Mouse (Mus musculus): ENCODE results near the gene Zfp609. TPM values are rescaled to one million over a fixed set of nuclear protein-coding genes. Genes with fewer than 3 reads are reported as not detected.

Gene Zfp609
- 10 to 100 TPM; 18.4 to 21.1 TPM for total RNA-seq (2021)
- long read RNA-seq, experiment 1, partial matches to known transcripts, result 0 of 1 reads
- long read RNA-seq, experiment 1, other reads (novel, unspliced or antisense), result 1 of 1 reads
- long read RNA-seq, experiment 2, partial matches to known transcripts, result 1 of 3 reads
- long read RNA-seq, experiment 2, other reads (novel, unspliced or antisense), result 2 of 3 reads

DNA sequence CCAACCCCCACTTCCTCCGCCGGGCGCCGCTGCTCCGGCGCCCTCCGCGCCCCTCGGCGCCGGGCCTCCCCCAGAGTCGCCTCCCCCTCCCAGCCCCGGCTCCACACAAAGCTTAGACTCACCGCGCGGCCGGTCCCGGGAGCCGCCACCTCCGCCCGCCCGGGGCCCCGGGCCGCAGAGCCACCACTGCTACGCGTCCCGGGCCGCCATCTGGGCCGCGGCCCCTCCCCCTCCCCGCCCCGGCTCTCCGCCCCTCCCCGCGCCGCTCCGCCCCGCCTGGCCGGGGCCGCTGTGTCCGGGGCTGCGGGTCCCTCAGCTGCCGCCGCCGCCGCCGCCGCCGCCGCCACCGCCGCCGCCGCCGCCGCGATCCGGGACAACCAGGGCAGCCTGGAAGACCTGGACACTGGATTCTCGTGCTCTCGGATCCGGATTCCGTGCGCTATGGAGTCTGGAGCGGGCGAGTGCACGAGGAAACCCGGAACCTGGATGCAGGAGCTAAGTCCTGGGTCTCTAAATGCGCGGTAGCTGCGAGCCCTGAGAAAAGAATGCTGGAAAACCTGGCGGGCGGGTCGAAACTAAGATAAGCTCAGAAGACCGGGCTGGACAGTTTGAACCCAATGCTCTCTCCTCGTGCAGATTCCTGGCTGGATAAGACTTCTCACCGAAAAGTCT is at the start of gene Zfp609:
Zfp609 (minus strand) TSS at position 221 of the 672 bp plus-strand sequence.
- Histone ChIP-seq H3K27ac (peak within 1 kb of the TSS; percentile 92), H3K4me3 (peak within 1 kb of the TSS; percentile 88)
- intact Hi-C loops (cut with DNase I), result loop anchor here (2.0 to 5.0 kb wide), 4 partner anchors 35 to 150 kb away; no protein-coding TSS in a partner anchor
- DNase-seq, result peak; percentile 94
- no peak for TF ChIP-seq CTCF (IDR thresholded peaks at IDR 0.05)

DNA sequence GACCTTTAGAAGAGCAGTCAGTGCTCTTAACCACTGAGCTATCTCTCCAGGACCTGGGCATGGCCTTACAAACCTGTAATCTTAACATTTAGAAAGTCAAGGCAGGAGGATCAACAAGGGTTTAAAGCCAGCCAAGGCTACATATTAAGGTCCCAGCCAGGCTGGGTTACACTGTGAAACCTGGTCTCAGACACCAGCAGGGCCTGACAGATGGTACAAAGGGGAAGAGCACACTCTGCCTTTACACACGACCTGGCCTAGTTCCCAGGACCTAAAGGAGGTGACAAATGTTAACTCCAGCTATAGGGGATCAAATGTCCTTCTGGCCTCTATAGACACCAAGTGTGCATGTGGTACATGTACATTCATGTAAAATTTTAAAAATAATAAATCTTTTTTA is 32.3 kb upstream of the Zfp609 start:
- H3K4me3 ChIP-seq, result no peak overlapping the region
- no peak for TF ChIP-seq CTCF (IDR thresholded peaks at IDR 0.05)

DNA sequence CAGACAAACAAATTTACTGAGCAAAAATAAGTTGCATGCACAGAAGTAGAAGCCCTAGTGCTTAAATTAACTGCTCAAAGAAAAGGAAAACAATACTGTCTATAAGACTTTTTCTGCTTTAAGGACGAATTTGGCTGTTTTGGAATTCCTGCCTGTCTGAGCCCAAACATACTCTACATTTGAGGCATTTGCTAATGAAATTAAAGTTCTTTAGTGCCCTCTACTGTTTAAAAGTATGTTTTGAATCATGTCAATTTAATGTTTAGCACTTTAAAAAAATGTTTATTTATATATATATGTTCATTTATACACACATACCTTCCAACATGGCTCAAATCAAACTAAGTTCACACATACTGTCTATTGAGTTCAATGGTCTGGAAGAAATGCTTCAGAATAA is 22.8 kb upstream of the Zfp609 start:
- Histone ChIP-seq H3K4me3 (no peak overlapping the region), H3K27ac (no peak overlapping the region)
- no peak for DNase-seq
- TF ChIP-seq CTCF (IDR thresholded peaks at IDR 0.05), result peak; percentile 55
- intact Hi-C loops (cut with DNase I), result loop anchor here (2.0 to 5.0 kb wide), 2 partner anchors 183 to 243 kb away; no protein-coding TSS in a partner anchor

More for the DNA sequence above, 32.3 kb upstream of the Zfp609 start:
- DNase-seq, result no peak
- no peak overlapping the region for H3K27ac ChIP-seq
- intact Hi-C loops (cut with DNase I), result no loop called here

DNA sequence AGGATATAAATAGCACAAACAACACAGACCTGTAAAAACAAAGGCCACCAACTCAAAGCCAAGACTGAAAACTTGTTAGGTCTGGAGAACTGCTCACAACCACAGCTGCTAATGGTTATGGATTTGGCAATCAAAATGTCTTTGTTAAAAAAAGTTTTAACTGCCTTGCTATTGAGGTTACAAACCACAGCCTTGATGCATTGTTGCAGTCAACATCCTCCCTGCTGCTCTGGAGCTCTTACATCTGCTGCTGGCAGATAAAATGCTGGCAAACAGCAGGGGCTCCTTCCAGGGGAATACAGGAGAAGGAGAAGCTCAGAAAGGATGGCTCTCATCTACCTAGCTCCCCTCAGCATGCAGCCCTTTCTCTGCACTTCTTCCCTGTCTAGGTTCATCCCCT is 20.8 kb upstream of the Zfp609 start:
- TF ChIP-seq CTCF (IDR thresholded peaks at IDR 0.05), result no peak
- Histone ChIP-seq H3K4me3 (no peak overlapping the region), H3K27ac (no peak overlapping the region)
- intact Hi-C loops (cut with DNase I), result loop anchor here (5.0 kb wide), 1 partner anchor 151 kb away; no protein-coding TSS in a partner anchor
- DNase-seq, result no peak

DNA sequence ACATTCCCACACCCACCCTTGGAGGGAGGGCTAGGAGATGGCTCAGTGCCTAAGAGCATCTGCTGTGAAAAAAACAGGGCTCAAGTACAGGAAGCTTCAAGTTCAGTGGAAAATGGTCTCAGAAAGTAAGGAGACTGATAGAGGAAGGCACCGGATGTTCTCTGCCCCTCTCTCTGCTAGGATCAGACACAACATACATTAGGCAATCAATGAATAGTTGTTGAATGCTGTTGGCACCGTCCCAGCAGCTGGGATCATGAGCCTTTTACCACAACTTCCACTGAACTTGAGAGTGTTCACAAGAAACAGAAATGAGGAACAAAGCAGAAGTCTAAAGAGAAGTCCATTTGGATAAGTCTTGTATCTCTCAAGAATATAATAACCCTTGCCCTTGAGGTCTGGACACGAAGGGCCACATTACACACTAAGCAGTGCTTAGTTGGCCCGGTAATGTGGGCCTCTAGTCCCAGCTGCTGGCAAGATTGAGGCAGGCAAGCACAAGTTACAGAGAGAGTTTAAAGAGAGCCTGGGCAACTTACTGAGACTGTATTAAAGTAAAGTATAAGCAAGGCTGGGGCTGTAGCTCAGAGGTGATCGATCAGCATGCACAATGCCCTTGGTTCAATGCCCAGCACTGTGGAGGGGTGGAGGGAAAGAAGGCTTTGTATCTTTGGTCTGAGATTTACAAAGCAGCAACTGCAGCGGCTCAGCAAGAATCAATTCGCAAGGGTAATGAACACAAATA is 17.2 kb upstream of the Zfp609 start:
- H3K27ac ChIP-seq, result peak overlapping the region; percentile 24; the same call in 1 of the 2 replicates
- DNase-seq, result peak; percentile 46
- TF ChIP-seq CTCF (IDR thresholded peaks at IDR 0.05), result no peak
- intact Hi-C loops (cut with DNase I), result loop anchor here (5.0 kb wide), 1 partner anchor 147 kb away; no protein-coding TSS in a partner anchor
- H3K4me3 ChIP-seq, result no peak overlapping the region

DNA sequence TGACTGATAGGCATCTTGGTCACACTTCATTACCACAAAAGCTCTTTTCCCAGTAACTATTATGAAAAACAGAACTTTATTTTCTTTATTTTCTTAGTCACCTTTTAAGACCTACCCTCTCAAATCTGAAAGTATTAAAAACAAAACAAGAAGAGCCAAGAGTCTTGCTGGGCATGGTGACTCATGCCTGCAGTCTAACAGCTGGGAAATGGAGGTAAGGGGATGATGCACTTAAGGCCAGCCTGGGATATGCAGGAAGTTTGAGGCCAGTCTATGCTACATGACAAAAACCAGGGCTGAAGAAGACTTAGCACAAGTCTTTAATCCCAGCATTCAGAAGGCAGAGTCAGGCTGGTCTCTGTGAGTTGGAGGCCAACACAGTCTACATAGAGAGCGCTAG is 12.5 kb upstream of the Zfp609 start:
- DNase-seq, result no peak
- H3K4me3 ChIP-seq, result no peak overlapping the region
- TF ChIP-seq CTCF (IDR thresholded peaks at IDR 0.05), result no peak
- no peak overlapping the region for H3K27ac ChIP-seq
- intact Hi-C loops (cut with DNase I), result no loop called here

DNA sequence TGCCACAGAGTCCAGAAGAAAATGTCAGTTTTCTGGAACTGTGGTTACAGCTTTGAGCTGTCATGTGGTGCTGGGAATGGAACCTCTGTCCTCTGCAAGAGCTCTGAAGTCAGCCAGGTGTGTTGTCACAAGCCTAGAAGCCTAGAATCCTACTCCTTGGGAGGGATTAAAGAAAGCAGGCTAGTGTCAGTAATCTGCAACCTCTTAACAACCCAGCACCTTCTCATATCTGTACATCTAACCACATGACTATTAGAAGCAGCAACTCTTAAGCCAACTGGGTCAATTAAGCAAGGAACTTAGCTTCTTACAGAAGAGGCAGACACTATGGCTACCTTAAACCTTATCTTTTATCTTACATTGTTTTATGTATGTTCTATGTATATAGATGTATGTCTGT is 9.6 kb upstream of the Zfp609 start:
- no peak for TF ChIP-seq CTCF (IDR thresholded peaks at IDR 0.05)
- intact Hi-C loops (cut with DNase I), result no loop called here
- H3K4me3 ChIP-seq, result no peak overlapping the region
- DNase-seq, result no peak
- no peak overlapping the region for H3K27ac ChIP-seq

DNA sequence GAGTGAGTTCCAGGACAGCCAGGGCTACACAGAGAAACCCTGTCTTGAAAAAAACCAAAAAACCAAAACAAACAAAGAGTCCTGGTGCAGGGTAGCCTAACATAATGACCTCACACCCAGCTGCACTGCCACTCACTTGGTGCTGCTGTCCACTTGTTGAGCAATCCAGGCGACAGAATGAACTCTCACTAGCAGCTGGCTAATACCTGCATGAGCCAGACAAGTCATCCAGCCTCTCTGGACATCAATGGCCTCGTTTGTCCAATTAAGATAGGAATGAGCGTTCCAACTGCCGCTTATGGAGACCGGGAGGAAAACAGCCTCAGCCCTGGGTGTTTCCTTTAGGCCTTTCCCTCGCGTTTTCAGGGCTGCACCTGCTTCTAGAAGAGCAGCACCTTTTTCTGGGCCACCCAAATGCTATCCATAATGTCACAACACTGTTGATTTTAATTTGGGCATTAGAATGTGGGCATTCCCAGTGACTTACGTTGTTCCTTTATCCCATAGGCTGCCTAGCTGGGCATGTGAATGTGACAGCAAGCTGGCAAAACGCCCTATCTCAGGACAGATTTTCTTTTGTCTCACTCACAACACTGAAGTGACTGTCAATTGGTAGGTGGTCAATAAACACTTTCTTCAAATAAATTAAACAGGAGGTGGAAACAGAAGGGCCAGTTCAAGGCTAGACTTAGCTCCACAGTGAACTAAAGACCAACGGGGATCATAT is 7.4 kb upstream of the Zfp609 start:
- H3K4me3 ChIP-seq, result no peak overlapping the region
- no peak for TF ChIP-seq CTCF (IDR thresholded peaks at IDR 0.05)
- intact Hi-C loops (cut with DNase I), result no loop called here
- DNase-seq, result no peak
- no peak overlapping the region for H3K27ac ChIP-seq

DNA sequence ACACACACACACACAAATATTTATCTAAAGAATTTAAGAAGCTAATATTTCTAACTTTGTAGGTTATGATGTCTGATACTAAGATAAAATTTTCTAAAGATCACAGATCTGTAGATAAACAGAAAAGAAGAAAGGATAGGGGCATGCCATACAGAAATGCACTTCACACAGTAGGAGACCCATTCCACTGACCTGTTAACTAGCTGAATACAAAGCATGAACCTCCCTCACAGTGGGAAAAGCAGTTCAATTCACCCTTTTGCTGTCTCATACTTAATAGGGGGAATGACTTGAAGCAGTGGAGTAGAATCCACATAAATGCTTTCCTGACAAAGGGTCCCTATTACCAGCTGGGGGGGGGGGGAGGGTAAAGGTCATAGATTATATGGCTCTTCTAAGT is 6.3 kb upstream of the Zfp609 start:
- DNase-seq, result no peak
- H3K4me3 ChIP-seq, result no peak overlapping the region
- H3K27ac ChIP-seq, result no peak overlapping the region
- intact Hi-C loops (cut with DNase I), result no loop called here
- no peak for TF ChIP-seq CTCF (IDR thresholded peaks at IDR 0.05)

DNA sequence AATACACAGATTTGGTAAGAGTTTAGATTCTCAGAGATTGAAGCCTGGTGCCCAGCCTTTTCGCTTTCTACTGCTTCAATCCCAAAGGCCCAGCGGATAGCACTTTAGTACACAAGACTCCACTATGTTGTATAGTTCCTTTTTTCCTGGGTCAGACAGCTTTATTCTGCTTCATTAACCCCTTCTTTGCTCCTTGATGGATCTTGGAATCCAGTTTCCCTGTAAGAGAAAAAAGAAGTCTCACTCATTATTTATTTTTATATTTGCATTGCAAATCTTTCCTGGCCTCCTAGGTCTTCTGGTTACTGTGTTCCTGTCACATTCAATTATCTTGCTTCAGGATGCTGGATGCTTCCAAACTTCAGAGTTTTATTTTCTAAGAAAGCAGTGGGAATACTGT is 5.9 kb upstream of the Zfp609 start:
- intact Hi-C loops (cut with DNase I), result no loop called here
- DNase-seq, result no peak
- no peak overlapping the region for H3K27ac ChIP-seq
- TF ChIP-seq CTCF (IDR thresholded peaks at IDR 0.05), result no peak
- no peak overlapping the region for H3K4me3 ChIP-seq

DNA sequence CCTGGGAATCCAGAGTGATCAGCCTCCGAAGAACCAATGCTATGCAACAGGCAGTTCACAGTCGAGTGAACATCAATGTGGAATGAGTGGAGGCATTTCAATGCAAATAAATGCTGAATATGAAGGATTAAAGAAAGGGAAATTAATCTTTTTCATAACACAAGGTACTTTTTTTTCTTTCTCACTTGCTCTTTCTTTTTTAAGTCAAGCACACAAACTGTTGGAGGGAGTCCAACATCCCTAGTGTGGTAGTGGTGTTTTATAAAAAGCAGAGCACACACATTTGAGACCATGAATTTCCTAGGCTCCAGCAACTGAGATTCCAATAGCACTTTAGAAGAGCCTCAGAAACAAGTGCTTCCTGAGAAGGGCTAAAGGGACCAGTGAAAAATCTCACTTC is 4.7 kb upstream of the Zfp609 start:
- H3K4me3 ChIP-seq, result no peak overlapping the region
- H3K27ac ChIP-seq, result no peak overlapping the region
- no peak for DNase-seq
- intact Hi-C loops (cut with DNase I), result no loop called here
- TF ChIP-seq CTCF (IDR thresholded peaks at IDR 0.05), result no peak

DNA sequence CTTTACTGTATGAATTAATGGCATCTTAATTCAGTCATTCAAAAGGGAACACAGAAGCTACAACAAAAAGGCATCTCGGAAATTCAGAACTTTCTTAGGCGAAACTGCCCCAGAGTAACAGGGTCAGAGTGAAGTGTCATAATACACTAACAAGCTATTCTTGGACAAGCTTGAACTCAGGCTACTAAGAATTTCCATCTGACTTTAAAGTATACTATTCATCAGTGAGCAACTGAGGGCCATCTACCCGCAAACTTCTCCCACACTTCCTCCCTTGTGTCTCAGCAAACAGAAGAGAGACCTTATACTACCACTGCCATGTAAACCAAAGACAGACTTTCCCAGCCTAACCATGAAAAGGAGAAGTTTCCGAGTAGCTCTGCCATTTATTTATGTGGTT is 3.8 kb upstream of the Zfp609 start:
- H3K27ac ChIP-seq, result no peak overlapping the region
- H3K4me3 ChIP-seq, result no peak overlapping the region
- DNase-seq, result no peak
- no peak for TF ChIP-seq CTCF (IDR thresholded peaks at IDR 0.05)
- intact Hi-C loops (cut with DNase I), result no loop called here
